Mouse (Mus musculus) mouse embryonic stem cell (cell line): ENCODE results near the gene Krt39.

Source experiments
- in situ Hi-C, 2 experiments: fragments of 300-500 bp; cut with MboI; formaldehyde crosslinking; loops; 1 replicate in 1 of 2; 3 replicates in 1 of 2; pipeline ENCODE4 v1.14.3; 2019 to 2020; ENCODE audit warnings: low sequenced_read_pairs in 2 of 2, low pct_unique_long_range_greater_than_20kb in 1 of 2, mixed read lengths in 1 of 2; ENCODE audit not compliant: unreplicated experiment in 1 of 2

The Krt39 gene

GRCm38 (mm10) chr11:99474981-99475380 is 46.2 kb downstream of the Krt39 start:
- in situ Hi-C loops = loop anchor here in 1 of 2 experiments (25.0 kb wide), 1 partner anchor 812 kb away; no protein-coding TSS in a partner anchor

- in situ Hi-C loops = loop anchor here in 1 of 2 experiments (25.0 kb wide), 1 partner anchor 814 kb away; no protein-coding TSS in a partner anchor
These were observed 47.7 kb downstream of the Krt39 start for GRCm38 (mm10) chr11:99473433-99473832.

- in situ Hi-C loops = loop anchor here in 1 of 2 experiments (25.0 kb wide), 1 partner anchor 815 kb away; no protein-coding TSS in a partner anchor
These were observed 48.7 kb downstream of the Krt39 start for GRCm38 (mm10) chr11:99472405-99472804.

GRCm38 (mm10) chr11:99471946-99472345 is 49.2 kb downstream of the Krt39 start:
- in situ Hi-C loops = loop anchor here in 1 of 2 experiments (25.0 kb wide), 1 partner anchor 815 kb away; no protein-coding TSS in a partner anchor

GRCm38 (mm10) chr11:99469228-99469627 is 51.9 kb downstream of the Krt39 start:
- in situ Hi-C loops = loop anchor here (5.0 to 25.0 kb wide), 3 partner anchors 94 to 828 kb away; partner anchors contain the start of gene Krt28 (in 1 of the 2)

- in situ Hi-C loops = loop anchor here (5.0 to 25.0 kb wide), 3 partner anchors 94 to 829 kb away; partner anchors contain the start of gene Krt28 (in 1 of the 2)
These were observed 52.6 kb downstream of the Krt39 start for GRCm38 (mm10) chr11:99468566-99468965.

- in situ Hi-C loops = loop anchor here (5.0 to 25.0 kb wide), 3 partner anchors 92 to 831 kb away; partner anchors contain the start of gene Krt28 (in 1 of the 2)
These were observed 54.8 kb downstream of the Krt39 start for GRCm38 (mm10) chr11:99466316-99466715.

GRCm38 (mm10) chr11:99464836-99465235 is 56.3 kb downstream of the Krt39 start:
- in situ Hi-C loops = loop anchor here (5.0 to 25.0 kb wide), 3 partner anchors 90 to 832 kb away; partner anchors contain the start of gene Krt28 (in 1 of the 2)
